Comparison of ENCODE assay signal across 8 mouse cellular contexts in genomic region chr4:133757269-133757835, GRCm38 (mm10). TPM values are rescaled to one million over a fixed set of nuclear protein-coding genes. Genes with fewer than 3 reads are reported as not detected.
DNase-seq lines count a peak whose midpoint lies in the region; ATAC-seq and TF ChIP-seq lines count a peak whose summit lies in the region.

No protein-coding gene starts in this region.

- no peaks in the 10 kb centered on the region for H3K27me3 ChIP-seq in embryonic facial prominence, embryonic 15.5 days
- H3K27me3 ChIP-seq in limb, embryonic 14.5 days (ENCODE audit: control insufficient read depth, insufficient read depth, low read length): no peaks in the 10 kb centered on the region
- no peaks in the 10 kb centered on the region for H3K27me3 ChIP-seq in midbrain, postnatal 0 days (ENCODE audit: insufficient read depth, low read length)

- under 1% methylated on average over 38 of the region's 38 CpGs for WGBS in bone marrow, adult 2 months
- under 1% methylated on average over 38 of the region's 38 CpGs for WGBS in embryonic facial prominence, embryonic 15.5 days
- WGBS in limb, embryonic 14.5 days: under 1% methylated on average over 38 of the region's 38 CpGs
- WGBS in midbrain, postnatal 0 days: under 1% methylated on average over 38 of the region's 38 CpGs

- peak overlapping the region; percentile 63 for H3K9ac ChIP-seq in embryonic facial prominence, embryonic 15.5 days
- H3K9ac ChIP-seq in limb, embryonic 14.5 days (ENCODE audit: low read depth, low read length, severe bottlenecking): peak overlapping the region; percentile 78
- H3K9ac ChIP-seq in midbrain, postnatal 0 days (replicated peaks; ENCODE audit: low read length, poor library complexity, severe bottlenecking): peak overlapping the region; percentile 60

- H3K36me3 ChIP-seq in embryonic facial prominence, embryonic 15.5 days: no peaks in the 10 kb centered on the region
- H3K36me3 ChIP-seq in limb, embryonic 14.5 days (ENCODE audit: control insufficient read depth, insufficient read depth, low read length): no peaks in the 10 kb centered on the region
- H3K36me3 ChIP-seq in midbrain, postnatal 0 days (ENCODE audit: insufficient read depth, low read length): no peaks in the 10 kb centered on the region

- peak overlapping the region; percentile 98 for H3K27ac ChIP-seq in bone marrow, adult 2 months (ENCODE audit: control insufficient read depth, insufficient read depth, low read depth, low read length, poor library complexity)
- H3K27ac ChIP-seq in embryonic facial prominence, embryonic 15.5 days (replicated peaks): peak overlapping the region; percentile 100
- peak overlapping the region; percentile 100 for H3K27ac ChIP-seq in limb, embryonic 14.5 days (replicated peaks; ENCODE audit: low read depth, low read length)
- peak overlapping the region; percentile 91 for H3K27ac ChIP-seq in midbrain, postnatal 0 days (ENCODE audit: low read depth, low read length)

- peak; percentile 91 for DNase-seq in A20 (ENCODE audit: low read depth, low spot score)
- peak; percentile 85 for DNase-seq in heart, adult 8-10 months (ENCODE audit: low spot score)
- DNase-seq in kidney, adult 9 months: peak; percentile 91
- DNase-seq in limb, embryonic 14.5 days (ENCODE audit: low spot score): peak; percentile 94
- DNase-seq in midbrain, postnatal 0 days (ENCODE audit: low spot score): peak; percentile 97
- DNase-seq in spleen, postnatal 14 days (ENCODE audit: low spot score in 2 of 2): peak; percentile 71 to 80

- peak overlapping the region; percentile 91 for H3K4me2 ChIP-seq in embryonic facial prominence, embryonic 15.5 days (replicated peaks)
- H3K4me2 ChIP-seq in limb, embryonic 14.5 days (replicated peaks; ENCODE audit: low read depth, low read length, severe bottlenecking): peak overlapping the region; percentile 91
- H3K4me2 ChIP-seq in midbrain, postnatal 0 days (ENCODE audit: low read depth, low read length, poor library complexity, severe bottlenecking): peak overlapping the region; percentile 69

- peak; percentile 75; the same call in 1 of the 2 replicates for TF ChIP-seq POLR2A in bone marrow, adult 2 months (IDR thresholded peaks at IDR 0.05; ENCODE audit: borderline replicate concordance, control insufficient read depth, low read depth, low read length)
- TF ChIP-seq POLR2A in limb, embryonic 14.5 days (IDR thresholded peaks at IDR 0.05; ENCODE audit: borderline replicate concordance, extremely low read depth, insufficient read depth, insufficient read length): peak; percentile 91; the same call in 1 of the 2 replicates

- peak; percentile 36 for ATAC-seq in embryonic facial prominence, embryonic 15.5 days (ENCODE audit: insufficient number of reproducible peaks, low FRiP score, low TSS enrichment, low read depth)
- peak; percentile 32 for ATAC-seq in limb, embryonic 14.5 days (ENCODE audit: low FRiP score, low read depth)
- peak; percentile 48 for ATAC-seq in midbrain, postnatal 0 days (ENCODE audit: low FRiP score)

- no peak for TF ChIP-seq CTCF in bone marrow, adult 2 months (IDR thresholded peaks at IDR 0.05; ENCODE audit: control insufficient read depth, insufficient read depth, low read length)
- peak; percentile 30 for TF ChIP-seq CTCF in midbrain, postnatal 0 days (IDR thresholded peaks at IDR 0.05)

- peak overlapping the region; percentile 86 for H3K4me3 ChIP-seq in bone marrow, adult 2 months (replicated peaks; ENCODE audit: control insufficient read depth, low read depth, low read length)
- H3K4me3 ChIP-seq in embryonic facial prominence, embryonic 15.5 days (replicated peaks): peak overlapping the region; percentile 96
- peak overlapping the region; percentile 100 for H3K4me3 ChIP-seq in limb, embryonic 14.5 days (replicated peaks; ENCODE audit: low read length)
- H3K4me3 ChIP-seq in midbrain, postnatal 0 days (ENCODE audit: low read depth, low read length): peak overlapping the region; percentile 49

- no peaks in the 10 kb centered on the region for H3K9me3 ChIP-seq in embryonic facial prominence, embryonic 15.5 days (replicated peaks)
- H3K9me3 ChIP-seq in limb, embryonic 14.5 days (ENCODE audit: control insufficient read depth, low read length): no peaks in the 10 kb centered on the region
- H3K9me3 ChIP-seq in midbrain, postnatal 0 days (ENCODE audit: low read length): no peaks in the 10 kb centered on the region

- peaks cover 2% of the 10 kb centered on the region; the same call in 1 of the 2 replicates for H3K4me1 ChIP-seq in bone marrow, adult 2 months (ENCODE audit: control insufficient read depth, insufficient read depth, low read length)
- H3K4me1 ChIP-seq in embryonic facial prominence, embryonic 15.5 days: peaks cover 19% of the 10 kb centered on the region
- H3K4me1 ChIP-seq in limb, embryonic 14.5 days (ENCODE audit: control insufficient read depth, insufficient read depth, low read length): peaks cover 18% of the 10 kb centered on the region
- peaks cover 8% of the 10 kb centered on the region for H3K4me1 ChIP-seq in midbrain, postnatal 0 days (ENCODE audit: insufficient read depth, low read length)

RNA-seq across cellular contexts. Expression of gene Arid1a, which starts 0.8 kb away (rescaled TPM):
- 38.2 and 76.0 TPM in 2 replicates for polyA plus RNA-seq in bone marrow, adult 2 months (2011; ENCODE audit: insufficient read depth, insufficient read length, low replicate concordance, missing spikeins)
- 26.8 and 29.2 TPM in 2 replicates for polyA plus RNA-seq in embryonic facial prominence, embryonic 15.5 days (2015; fragmentation: Nextera tagmentation; extraction: Ambion mirVana)
- total RNA-seq in heart, adult 8-10 months (2022): 10 to 100 TPM; 35.4 to 40.0 (median 37.0) TPM
- polyA plus RNA-seq in limb, embryonic 14.5 days (2012; rRNA removed): 70.8 and 87.1 TPM in 2 replicates
- polyA plus RNA-seq in limb, embryonic 14.5 days (2014; fragmentation: Nextera tagmentation; extraction: Ambion mirVana): 33.3 and 40.8 TPM in 2 replicates
- total RNA-seq in midbrain, postnatal 0 days (2014; rRNA removed): 59.1 and 66.2 TPM in 2 replicates
- 16.7 and 19.5 TPM in 2 replicates for polyA plus RNA-seq in midbrain, postnatal 0 days (2015; fragmentation: Nextera tagmentation; extraction: Ambion mirVana)

Comparison
In these comparisons a context has a peak if more than half of its experiments do, and no peak if none do; other contexts are left out.
1. Peak in every context shown above with its lines: DNase-seq, ATAC-seq, H3K4me3 ChIP-seq and H3K27ac ChIP-seq.
2. H3K4me3 ChIP-seq: peak in every context shown above with its lines; median percentile 100 in limb, embryonic 14.5 days; 96 in embryonic facial prominence, embryonic 15.5 days; 86 in bone marrow, adult 2 months; 49 in midbrain, postnatal 0 days.